9 mouse cellular contexts compared by ENCODE assay signal in the genomic region with DNA sequence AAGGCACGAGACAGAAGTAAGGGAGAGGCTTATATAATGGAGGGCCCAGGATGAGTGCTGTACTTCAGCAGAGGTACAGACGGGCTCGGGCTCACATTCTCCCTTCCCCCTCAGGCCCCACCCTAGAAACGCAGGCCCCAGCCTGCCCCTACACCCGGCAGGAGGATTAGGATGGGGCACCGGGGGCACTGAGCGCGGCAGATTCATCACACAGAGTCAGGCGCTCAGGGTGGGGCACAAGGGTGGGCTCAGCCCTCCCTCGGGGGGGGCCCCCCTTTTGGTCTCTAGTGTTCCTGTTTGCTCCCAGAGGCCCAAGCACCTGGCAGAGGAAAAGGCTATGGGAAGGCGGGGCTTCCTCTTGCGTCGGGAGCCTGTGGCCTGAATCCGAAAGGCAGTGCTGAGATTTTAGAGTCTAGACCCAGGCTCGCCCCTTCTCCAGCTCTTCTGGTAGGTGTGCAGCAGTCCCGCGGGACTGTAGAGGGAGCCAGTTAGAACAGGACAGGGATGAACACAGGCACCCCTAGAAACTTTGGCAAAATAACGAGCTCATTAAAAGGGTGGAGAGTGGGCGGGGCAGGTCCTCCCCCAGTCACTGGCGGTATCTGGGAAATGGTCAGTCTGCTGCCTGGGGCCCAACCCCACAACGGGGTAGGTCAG. TPM values are rescaled to one million over a fixed set of nuclear protein-coding genes. Genes with fewer than 3 reads are reported as not detected.
A peak's percentile ranks its signal among the peaks of the same experiment; 100 is the strongest.
DNase-seq lines count a peak whose midpoint lies in the region; ATAC-seq and TF ChIP-seq lines count a peak whose summit lies in the region.
"Had no signal": no experiment of that assay in that cellular context is flagged by ENCODE, and none has a peak within 500 bp of the region (broad histone marks: within the 10 kb centered on the region; RNA-seq: fewer than 3 reads in every experiment).

No protein-coding gene starts in this region.

- H3K27me3 ChIP-seq in kidney, adult 2 months (replicated peaks; ENCODE audit: control insufficient read depth, insufficient read depth, low read length) = no peaks in the 10 kb centered on the region
- no peaks in the 10 kb centered on the region for H3K27me3 ChIP-seq in embryonic facial prominence, embryonic 10.5 days (replicated peaks; ENCODE audit: low read depth, poor library complexity, severe bottlenecking)
- H3K27me3 ChIP-seq in intestine, postnatal 0 days (replicated peaks; ENCODE audit: control insufficient read depth, insufficient read depth, low read length) = no peaks in the 10 kb centered on the region
- H3K27me3 ChIP-seq in lung, postnatal 0 days (replicated peaks; ENCODE audit: insufficient read depth, low read length) = no peaks in the 10 kb centered on the region

- H3K4me2 ChIP-seq in intestine, postnatal 0 days (replicated peaks; ENCODE audit: low read depth) = peak overlapping the region; percentile 69
- H3K4me2 ChIP-seq in lung, postnatal 0 days (replicated peaks; ENCODE audit: low read depth, low read length) = peak overlapping the region; percentile 35

- no peaks in the 10 kb centered on the region for H3K4me1 ChIP-seq in kidney, adult 2 months (ENCODE audit: control insufficient read depth, insufficient read depth, low read length)
- peaks cover 55% of the 10 kb centered on the region for H3K4me1 ChIP-seq in embryonic facial prominence, embryonic 10.5 days
- 0 out of 2 replicates have a peak, but pooled peaks cover 8% of the 10 kb centered on the region for H3K4me1 ChIP-seq in intestine, postnatal 0 days (replicated peaks; ENCODE audit: control insufficient read depth, insufficient read depth, low read length)
- peaks cover 9% of the 10 kb centered on the region for H3K4me1 ChIP-seq in lung, postnatal 0 days (ENCODE audit: insufficient read depth, low read depth, low read length)

- peak; percentile 66 for DNase-seq in kidney, adult 2 months
- no peak for DNase-seq in kidney, adult 8-10 months
- DNase-seq in embryonic facial prominence, embryonic 10.5 days (ENCODE audit: low spot score) = peak; percentile 61
- peak; percentile 79 for DNase-seq in lung, postnatal 0 days (ENCODE audit: low spot score)
- no peak for DNase-seq in spleen, adult 12 weeks (ENCODE audit: low spot score)
- DNase-seq in left cerebral cortex, adult 11 months (ENCODE audit: low spot score) = no peak

- no peaks in the 10 kb centered on the region for H3K9me3 ChIP-seq in embryonic facial prominence, embryonic 10.5 days
- H3K9me3 ChIP-seq in intestine, postnatal 0 days (ENCODE audit: control insufficient read depth) = no peaks in the 10 kb centered on the region
- H3K9me3 ChIP-seq in lung, postnatal 0 days (ENCODE audit: low read length) = no peaks in the 10 kb centered on the region

- ATAC-seq in intestine, postnatal 0 days = peak; percentile 75
- peak; percentile 84 for ATAC-seq in lung, postnatal 0 days
- no peak for ATAC-seq in erythroblast, adult 5-6 weeks (replicated peaks; ENCODE audit: low FRiP score, poor library complexity, severe bottlenecking)

- no peak overlapping the region for H3K27ac ChIP-seq in kidney, adult 2 months (ENCODE audit: insufficient read depth, low read depth, low read length)
- peak overlapping the region; percentile 49 for H3K27ac ChIP-seq in embryonic facial prominence, embryonic 10.5 days (replicated peaks)
- H3K27ac ChIP-seq in intestine, postnatal 0 days (ENCODE audit: low read depth, low read length) = peak overlapping the region; percentile 57; the same call in 1 of the 2 replicates
- H3K27ac ChIP-seq in lung, postnatal 0 days (ENCODE audit: low read length) = peak overlapping the region; percentile 82
- H3K27ac ChIP-seq: macrophage had no signal

- TF ChIP-seq EP300 in lung, postnatal 0 days (IDR thresholded peaks at IDR 0.05) = no peak

- no peaks in the 10 kb centered on the region for H3K36me3 ChIP-seq in kidney, adult 2 months (ENCODE audit: control insufficient read depth, insufficient read depth, low read length)
- H3K36me3 ChIP-seq in embryonic facial prominence, embryonic 10.5 days (replicated peaks) = peaks cover 68% of the 10 kb centered on the region
- peaks cover 7% of the 10 kb centered on the region; the same call in 1 of the 2 replicates for H3K36me3 ChIP-seq in intestine, postnatal 0 days (ENCODE audit: control insufficient read depth, insufficient read depth)
- peaks cover 21% of the 10 kb centered on the region; the same call in 1 of the 2 replicates for H3K36me3 ChIP-seq in lung, postnatal 0 days (ENCODE audit: insufficient read depth, low read length)

- peak overlapping the region; percentile 35 for H3K9ac ChIP-seq in intestine, postnatal 0 days (ENCODE audit: low read depth, low read length)
- H3K9ac ChIP-seq in lung, postnatal 0 days (replicated peaks; ENCODE audit: low read depth) = peak overlapping the region; percentile 23; the same call in 1 of the 2 replicates

- WGBS in kidney, adult 2 months = 31% methylated on average over 21 of the region's 21 CpGs
- WGBS in embryonic facial prominence, embryonic 10.5 days = 38% methylated on average over 21 of the region's 21 CpGs
- 11% methylated on average over 20 of the region's 21 CpGs for WGBS in intestine, postnatal 0 days
- 18% methylated on average over 19 of the region's 21 CpGs for WGBS in lung, postnatal 0 days

- no peak for TF ChIP-seq POLR2A in kidney, adult 2 months (IDR thresholded peaks at IDR 0.05; ENCODE audit: low read depth, low read length)

- no peak for TF ChIP-seq CTCF in kidney, adult 2 months (conservative IDR thresholded peaks at IDR 0.05; ENCODE audit: insufficient read depth, insufficient read length, low read depth, low read length)
- peak; percentile 11; the same call in 1 of the 2 replicates for TF ChIP-seq CTCF in intestine, postnatal 0 days (IDR thresholded peaks at IDR 0.05; ENCODE audit: low read depth)
- TF ChIP-seq CTCF in lung, postnatal 0 days (IDR thresholded peaks at IDR 0.05) = peak; percentile 24

- no peak overlapping the region for H3K4me3 ChIP-seq in kidney, adult 2 months (ENCODE audit: insufficient read depth, low read depth, low read length)
- H3K4me3 ChIP-seq in embryonic facial prominence, embryonic 10.5 days = peak overlapping the region; percentile 31
- peak overlapping the region; percentile 26 for H3K4me3 ChIP-seq in intestine, postnatal 0 days (ENCODE audit: low read depth, low read length)
- H3K4me3 ChIP-seq in lung, postnatal 0 days (ENCODE audit: low read depth, low read length) = no peak overlapping the region

RNA-seq across cellular contexts. Expression of gene Itgb7, which starts 3.8 kb away (rescaled TPM):
- 2.7 and 11.1 TPM in 2 replicates for polyA plus RNA-seq in kidney, adult 2 months (2012; rRNA removed)
- 1.1 and 1.6 TPM in 2 replicates for polyA plus RNA-seq in embryonic facial prominence, embryonic 10.5 days (2016; fragmentation: Nextera tagmentation; extraction: Ambion mirVana)
- 2.6 and 2.9 TPM in 2 replicates for polyA plus RNA-seq in intestine, postnatal 0 days (2015; fragmentation: Nextera tagmentation; extraction: Ambion mirVana)
- polyA plus RNA-seq in lung, postnatal 0 days (2015; fragmentation: Nextera tagmentation; extraction: Ambion mirVana) = 3.6 and 4.3 TPM in 2 replicates
- total RNA-seq in erythroblast, adult 5-6 weeks (2015; ENCODE audit: low replicate concordance) = 36.8 and 55.3 TPM in 2 replicates
- 31.0 and 35.5 TPM in 2 replicates for total RNA-seq in erythroblast, adult 5-6 weeks (2017; ENCODE audit: low replicate concordance)

RNA-seq across cellular contexts. Expression of gene Rarg, which starts 21.8 kb away (rescaled TPM):
- 21.2 and 25.6 TPM in 2 replicates for polyA plus RNA-seq in kidney, adult 2 months (2012; rRNA removed)
- polyA plus RNA-seq in embryonic facial prominence, embryonic 10.5 days (2016; fragmentation: Nextera tagmentation; extraction: Ambion mirVana) = 77.8 and 90.2 TPM in 2 replicates
- 5.9 and 7.3 TPM in 2 replicates for polyA plus RNA-seq in intestine, postnatal 0 days (2015; fragmentation: Nextera tagmentation; extraction: Ambion mirVana)
- polyA plus RNA-seq in lung, postnatal 0 days (2015; fragmentation: Nextera tagmentation; extraction: Ambion mirVana) = 35.8 and 40.2 TPM in 2 replicates
- total RNA-seq in erythroblast, adult 5-6 weeks (2015; ENCODE audit: low replicate concordance) = 0.84 and 1.5 TPM in 2 replicates
- 0.84 and 5.2 TPM in 2 replicates for total RNA-seq in erythroblast, adult 5-6 weeks (2017; ENCODE audit: low replicate concordance)

RNA-seq across cellular contexts. Expression of gene Csad, which starts 31.0 kb away (rescaled TPM):
- 216 and 255 TPM in 2 replicates for polyA plus RNA-seq in kidney, adult 2 months (2012; rRNA removed)
- polyA plus RNA-seq in embryonic facial prominence, embryonic 10.5 days (2016; fragmentation: Nextera tagmentation; extraction: Ambion mirVana) = 48.6 and 48.7 TPM in 2 replicates
- 22.8 and 26.8 TPM in 2 replicates for polyA plus RNA-seq in intestine, postnatal 0 days (2015; fragmentation: Nextera tagmentation; extraction: Ambion mirVana)
- polyA plus RNA-seq in lung, postnatal 0 days (2015; fragmentation: Nextera tagmentation; extraction: Ambion mirVana) = 71.0 and 76.9 TPM in 2 replicates
- 2.9 TPM in 1 of 2 replicates, not detected in the other for total RNA-seq in erythroblast, adult 5-6 weeks (2015; ENCODE audit: low replicate concordance)
- 9.3 and 12.5 TPM in 2 replicates for total RNA-seq in erythroblast, adult 5-6 weeks (2017; ENCODE audit: low replicate concordance)

RNA-seq across cellular contexts. Expression of gene Zfp740, which starts 32.5 kb away (rescaled TPM):
- polyA plus RNA-seq in kidney, adult 2 months (2012; rRNA removed) = 29.1 and 30.3 TPM in 2 replicates
- 77.6 and 79.3 TPM in 2 replicates for polyA plus RNA-seq in embryonic facial prominence, embryonic 10.5 days (2016; fragmentation: Nextera tagmentation; extraction: Ambion mirVana)
- 14.1 and 16.0 TPM in 2 replicates for polyA plus RNA-seq in intestine, postnatal 0 days (2015; fragmentation: Nextera tagmentation; extraction: Ambion mirVana)
- polyA plus RNA-seq in lung, postnatal 0 days (2015; fragmentation: Nextera tagmentation; extraction: Ambion mirVana) = 31.9 and 33.9 TPM in 2 replicates
- total RNA-seq in erythroblast, adult 5-6 weeks (2015; ENCODE audit: low replicate concordance) = 14.2 and 19.0 TPM in 2 replicates
- total RNA-seq in erythroblast, adult 5-6 weeks (2017; ENCODE audit: low replicate concordance) = 15.7 and 21.5 TPM in 2 replicates

RNA-seq across cellular contexts. Expression of gene Gm9918, which starts 34.9 kb away (rescaled TPM):
- 0.41 TPM in 2 replicates for polyA plus RNA-seq in kidney, adult 2 months (2012; rRNA removed)
- polyA plus RNA-seq in embryonic facial prominence, embryonic 10.5 days (2016; fragmentation: Nextera tagmentation; extraction: Ambion mirVana) = 0.75 and 1.3 TPM in 2 replicates
- polyA plus RNA-seq in intestine, postnatal 0 days (2015; fragmentation: Nextera tagmentation; extraction: Ambion mirVana) = 0.07 TPM in 1 of 2 replicates, not detected in the other
- 0.13 and 0.36 TPM in 2 replicates for polyA plus RNA-seq in lung, postnatal 0 days (2015; fragmentation: Nextera tagmentation; extraction: Ambion mirVana)
- not detected in 2 replicates for total RNA-seq in erythroblast, adult 5-6 weeks (2015; ENCODE audit: low replicate concordance)
- total RNA-seq in erythroblast, adult 5-6 weeks (2017; ENCODE audit: low replicate concordance) = not detected in 2 replicates
- polyA plus RNA-seq: macrophage had no signal

Comparison
In these comparisons a context has a peak if more than half of its experiments do, and no peak if none do; other contexts are left out.
1. DNase-seq: peak in kidney, adult 2 months (single experiment), embryonic facial prominence, embryonic 10.5 days (single experiment) and lung, postnatal 0 days (single experiment); none in kidney, adult 8-10 months (0 of 2), spleen, adult 12 weeks (single experiment) and left cerebral cortex, adult 11 months (single experiment).
2. H3K4me3 ChIP-seq: peak in embryonic facial prominence, embryonic 10.5 days (single experiment) and intestine, postnatal 0 days (single experiment); none in kidney, adult 2 months (single experiment) and lung, postnatal 0 days (single experiment).